Mouse (Mus musculus): ENCODE results near the gene Gm20937.
"Not testable (repeated sequence)": the region's sequence is repeated elsewhere in the genome, so short reads cannot be mapped to it uniquely, and the experiment has no call there.

Gene Gm20937

GRCm38 (mm10) chrY:68294798-68295197 lies at the start of gene Gm20937:
Gm20937 (minus strand) TSS chrY:68294898.
- DNase-seq (ENCODE audit: low spot score) = not testable (repeated sequence)

Data from testis, postnatal 14 days (tissue).